Mouse (Mus musculus) urinary bladder, postnatal 4 days (tissue): ENCODE data around the gene Mmaa.

Experiments used
- DNase-seq, 2 experiments: peaks; one replicate each; pipeline ENCODE4 v3.0.0; 2021 to 2022; ENCODE audit warnings: low spot score in 2 of 2

Mmaa gene

DNA sequence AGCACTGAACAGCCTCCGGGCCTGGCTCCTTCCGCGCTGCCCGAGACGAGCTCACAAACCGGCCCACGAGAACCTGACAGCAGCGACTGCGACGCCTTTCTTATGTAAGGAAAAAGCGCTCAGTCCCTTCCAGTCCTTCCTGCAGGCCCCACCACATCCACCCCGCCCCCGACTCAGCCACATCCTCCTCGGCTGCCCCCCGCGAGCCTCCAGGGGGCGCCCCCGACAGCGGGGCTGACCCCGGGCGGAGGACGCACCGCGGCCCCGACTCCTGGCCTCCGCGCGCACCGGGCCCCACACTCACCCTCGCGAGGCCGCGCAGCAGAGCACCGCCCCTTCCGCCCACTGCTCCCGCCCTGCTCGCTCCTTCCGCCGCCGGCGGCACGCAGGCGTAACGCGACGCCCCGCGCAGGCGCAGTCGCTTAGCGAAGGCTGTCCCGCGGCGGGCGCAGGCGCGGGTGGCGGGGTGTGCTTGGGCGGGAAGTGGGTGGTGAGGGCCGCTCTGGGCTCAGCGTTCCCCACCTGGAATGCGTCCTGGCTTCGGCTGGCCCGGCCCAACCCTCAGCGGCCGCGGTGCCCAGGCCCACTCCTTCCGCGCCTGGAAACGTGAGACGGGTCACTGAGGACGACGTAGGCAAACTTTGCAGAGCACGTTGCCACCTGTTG is at the start of gene Mmaa:
TSS of gene Mmaa (minus strand) at position 328 of the 666 bp plus-strand sequence.
- peak; percentile 98 to 99 for DNase-seq

DNA sequence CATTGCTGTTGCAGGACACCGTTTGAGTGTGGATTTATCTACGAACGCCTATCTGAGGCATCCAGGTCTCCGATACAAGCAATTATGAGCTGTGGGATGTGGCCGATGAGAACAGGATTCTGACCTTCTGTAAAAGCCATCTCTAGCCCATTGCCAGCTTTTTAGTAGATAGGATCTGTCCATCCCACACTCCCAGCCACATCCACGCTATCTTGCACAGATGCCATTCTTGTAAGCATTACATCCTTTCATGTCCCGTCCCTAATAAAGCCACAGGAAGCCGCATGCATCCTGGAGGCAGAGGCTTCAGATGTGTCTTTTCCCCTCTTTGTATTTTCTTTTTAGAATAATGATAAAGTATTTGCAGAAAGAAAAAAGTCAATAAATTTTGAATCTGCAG is 46.5 kb upstream of the Mmaa start:
- DNase-seq = no peak

DNA sequence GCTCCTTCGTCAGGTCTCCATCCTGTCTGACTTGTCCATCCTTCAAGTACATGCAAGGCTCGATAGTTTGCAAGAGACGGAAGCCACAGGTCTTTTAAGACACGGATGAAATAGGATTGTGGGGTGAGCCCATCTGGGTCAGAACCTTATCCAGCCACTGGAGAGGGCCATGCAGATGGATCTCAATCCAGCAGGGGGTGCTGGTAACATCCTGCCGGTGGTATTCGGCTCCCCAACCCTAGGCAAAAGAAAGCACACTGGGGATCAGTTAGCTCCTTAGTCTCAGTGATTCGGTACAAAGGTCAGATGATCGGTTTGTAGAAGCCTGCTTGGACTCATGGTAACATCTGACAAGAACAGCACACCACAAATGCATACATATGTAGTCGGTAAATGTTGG is 44.8 kb upstream of the Mmaa start:
- no peak for DNase-seq

DNA sequence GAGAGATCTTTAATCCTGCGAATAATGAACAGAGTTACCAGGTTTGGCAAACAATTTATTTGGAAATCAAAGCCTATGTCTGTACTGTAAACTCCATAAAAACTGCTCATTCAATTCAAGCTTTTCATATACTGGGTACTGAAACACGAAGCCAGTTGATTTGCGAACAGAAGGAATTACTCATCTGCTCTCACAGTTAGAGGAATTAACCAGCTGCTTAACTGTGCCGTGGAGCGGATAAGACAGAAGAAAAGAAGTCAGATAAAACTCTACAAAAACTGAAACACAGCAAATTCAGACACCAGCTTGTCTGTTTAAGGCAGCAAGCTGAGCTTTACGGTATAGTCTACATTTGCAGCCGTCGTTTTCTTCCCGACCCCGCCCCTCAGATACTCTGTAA is 43.9 kb upstream of the Mmaa start:
- no peak for DNase-seq

DNA sequence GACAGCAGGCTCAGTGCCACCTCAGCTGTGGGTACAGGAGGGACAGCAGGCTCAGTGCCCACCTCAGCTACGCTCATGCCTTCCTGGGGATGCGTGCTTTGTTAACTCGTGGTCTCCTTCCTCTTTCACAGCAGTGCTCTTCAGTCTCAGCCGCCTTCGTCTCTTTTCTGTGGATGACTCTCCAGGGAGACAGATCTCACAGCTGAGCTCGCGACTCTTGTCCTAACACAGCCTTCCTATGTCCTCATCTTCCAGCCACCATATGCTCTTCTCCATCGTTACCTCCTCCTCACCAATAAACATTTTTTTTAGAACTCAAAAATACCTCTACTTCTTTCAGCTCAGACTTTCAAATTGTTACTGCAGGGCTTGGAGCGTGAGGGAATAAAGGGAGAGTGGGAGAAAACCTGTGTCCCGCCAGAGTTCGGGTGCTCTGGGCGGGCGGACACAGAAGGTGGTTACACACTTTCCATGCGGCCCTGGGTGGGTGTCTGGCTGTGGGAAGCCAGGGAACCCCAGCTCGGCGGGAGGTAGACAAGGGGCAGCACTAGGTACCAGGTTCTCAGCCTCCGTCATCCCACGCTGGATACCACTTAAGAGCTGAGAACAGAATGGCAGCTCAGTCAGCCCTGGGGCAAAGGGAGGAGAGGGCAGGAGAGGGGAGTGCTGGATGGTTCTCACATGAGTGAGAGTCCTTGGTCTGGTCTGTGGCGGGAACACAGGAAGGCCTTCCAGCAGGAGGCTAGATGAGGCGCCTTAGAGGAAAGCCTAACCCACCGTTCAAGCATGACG is 37.6 kb upstream of the Mmaa start:
- DNase-seq = no peak

DNA sequence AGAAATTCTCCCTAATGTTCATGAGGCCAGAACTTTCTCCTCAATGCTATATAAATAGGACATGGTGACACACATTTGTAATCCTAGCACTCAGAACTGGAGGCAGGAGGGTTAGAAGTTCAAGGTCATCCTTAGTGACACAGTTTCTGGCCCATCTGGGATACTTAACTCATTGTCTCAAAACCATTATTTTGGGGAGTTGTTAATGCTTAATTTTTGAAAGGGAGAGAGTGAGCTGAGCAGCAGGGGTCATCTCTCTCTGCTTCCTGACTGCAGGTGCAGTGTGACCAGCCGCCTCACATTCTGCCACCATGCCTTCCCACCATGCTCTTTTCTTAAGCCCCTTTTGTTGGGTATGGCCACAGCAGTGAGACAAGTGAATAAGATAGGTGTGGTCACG is 36.8 kb upstream of the Mmaa start:
- no peak for DNase-seq

DNA sequence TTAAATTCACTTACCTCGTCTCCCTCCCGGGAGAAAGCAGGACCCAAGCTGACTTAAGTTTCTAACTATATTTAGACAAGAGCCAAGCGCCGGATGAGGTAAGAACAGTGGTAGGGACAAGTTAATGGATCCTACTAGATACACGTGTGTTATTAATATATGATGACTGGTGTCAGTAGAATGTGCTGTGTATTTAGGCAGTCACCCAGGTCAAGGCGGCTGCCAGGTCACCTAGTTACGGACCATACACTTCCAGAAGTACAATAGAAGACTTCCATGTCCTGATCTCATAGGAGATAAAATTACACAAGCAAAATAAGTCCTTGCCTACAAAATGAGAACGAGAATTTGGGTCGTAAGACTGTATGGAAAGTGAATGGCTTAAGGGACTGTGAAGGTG is 36.3 kb upstream of the Mmaa start:
- no peak for DNase-seq

DNA sequence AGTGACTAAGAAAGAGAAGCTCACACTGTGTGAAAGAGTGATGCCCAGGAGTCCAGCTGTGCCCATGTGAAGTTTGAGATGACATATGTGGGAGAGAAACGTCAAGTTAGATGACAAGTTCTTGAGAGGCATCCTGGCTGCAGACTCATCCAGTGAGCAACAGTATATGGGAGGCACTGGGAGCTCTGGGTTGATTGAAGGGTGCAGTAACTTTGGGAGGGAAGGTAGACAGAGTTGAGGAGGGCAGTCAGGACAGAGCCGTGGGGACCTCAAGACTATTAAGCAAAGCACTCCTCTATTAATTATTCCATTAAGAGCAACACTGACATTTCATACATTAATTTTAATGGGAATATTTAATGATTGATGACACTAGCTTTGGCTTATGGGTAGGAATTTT is 35.0 kb upstream of the Mmaa start:
- no peak for DNase-seq

DNA sequence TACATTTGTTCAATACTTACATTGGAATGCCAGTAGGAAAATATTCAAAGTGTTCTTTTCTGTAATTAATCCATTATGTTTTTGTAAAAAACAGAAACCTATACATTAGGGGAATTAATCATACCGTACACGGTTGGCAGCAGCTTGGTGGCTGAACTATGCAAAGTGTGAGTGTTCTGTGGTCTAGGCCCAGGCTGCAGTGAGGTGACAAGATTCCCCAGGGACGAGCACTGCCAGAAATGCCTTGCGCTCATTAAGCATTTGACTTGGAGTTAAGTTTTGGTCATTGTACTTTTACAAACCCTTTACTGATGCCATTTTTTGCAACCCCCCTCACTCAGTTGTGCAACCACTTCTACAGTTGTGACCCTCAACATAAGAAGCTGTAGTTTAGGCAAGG is 34.4 kb upstream of the Mmaa start:
- DNase-seq = no peak

DNA sequence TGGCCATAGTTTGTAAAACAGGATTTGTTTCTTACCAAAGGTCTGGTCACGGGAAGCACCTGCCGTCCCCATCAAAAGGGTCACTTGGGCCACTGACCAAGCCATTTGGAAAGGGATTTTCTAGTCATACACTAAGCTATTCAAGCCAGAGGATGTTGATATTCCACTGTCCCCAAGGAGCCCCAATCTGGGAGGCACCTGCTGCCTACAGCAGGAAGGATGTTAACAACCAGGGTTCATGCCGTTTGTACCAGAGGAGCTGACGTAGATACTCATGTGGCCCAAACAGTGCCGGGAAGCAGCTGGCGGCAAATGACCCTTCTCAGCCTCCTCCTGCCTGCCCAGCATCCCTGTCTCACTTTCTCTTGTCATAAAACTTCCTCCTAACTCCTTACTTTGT is 30.8 kb upstream of the Mmaa start:
- DNase-seq = no peak

DNA sequence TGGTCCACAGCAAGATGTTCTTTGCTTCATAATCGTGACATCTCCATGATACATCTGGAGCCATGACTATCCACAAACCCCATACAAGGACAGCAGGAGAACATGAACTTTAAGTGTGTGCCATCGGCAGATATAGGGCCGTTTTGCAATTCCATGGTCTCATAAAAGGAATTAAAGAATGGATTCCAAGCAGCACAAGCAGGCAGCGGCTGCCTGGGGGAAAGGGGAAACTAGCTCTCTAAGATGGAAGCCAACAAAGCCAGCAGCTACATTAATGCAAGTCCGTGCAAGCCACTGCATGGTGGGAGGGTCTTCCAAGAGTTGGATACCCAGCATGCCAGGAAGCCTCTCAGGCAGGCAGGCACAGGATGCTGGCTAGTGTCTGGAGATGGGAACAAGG is 30.2 kb upstream of the Mmaa start:
- no peak for DNase-seq

DNA sequence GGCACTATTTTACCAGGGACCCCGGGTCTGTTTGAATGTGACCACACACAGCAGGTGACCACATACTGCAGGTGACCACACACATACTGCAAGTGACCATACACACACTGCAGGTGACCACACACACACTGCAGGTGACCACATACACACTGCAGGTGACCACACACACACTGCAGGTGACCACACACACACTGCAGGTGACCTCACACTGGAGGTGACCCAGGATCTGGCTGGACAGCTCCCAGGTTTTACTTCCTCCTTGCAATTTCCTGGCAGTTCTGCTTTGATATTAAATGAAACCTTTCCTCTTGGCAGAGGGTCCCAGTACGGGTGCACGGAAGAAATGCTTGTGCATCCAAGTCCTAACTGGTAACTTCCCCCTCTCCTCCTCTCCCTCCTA is 29.3 kb upstream of the Mmaa start:
- DNase-seq = no peak

DNA sequence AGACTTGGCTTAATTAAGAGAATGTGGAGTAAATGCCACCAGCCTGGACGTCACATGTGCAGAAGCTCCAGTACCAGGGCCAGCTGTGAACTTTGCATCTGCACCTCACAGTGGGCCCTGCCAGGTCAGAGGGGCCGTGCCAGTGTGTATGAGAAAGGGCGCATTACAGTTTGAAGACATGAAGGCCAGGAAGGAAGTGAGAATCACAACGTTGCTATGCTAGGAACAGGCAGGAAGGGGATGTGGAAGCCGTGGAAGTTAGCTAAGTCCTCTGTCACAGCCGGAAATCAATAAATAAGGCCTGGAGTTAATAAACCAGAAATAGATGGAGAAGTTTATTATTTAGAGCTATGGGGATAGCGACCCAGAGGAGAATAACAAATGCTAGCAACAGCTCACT is 28.4 kb upstream of the Mmaa start:
- DNase-seq = no peak

DNA sequence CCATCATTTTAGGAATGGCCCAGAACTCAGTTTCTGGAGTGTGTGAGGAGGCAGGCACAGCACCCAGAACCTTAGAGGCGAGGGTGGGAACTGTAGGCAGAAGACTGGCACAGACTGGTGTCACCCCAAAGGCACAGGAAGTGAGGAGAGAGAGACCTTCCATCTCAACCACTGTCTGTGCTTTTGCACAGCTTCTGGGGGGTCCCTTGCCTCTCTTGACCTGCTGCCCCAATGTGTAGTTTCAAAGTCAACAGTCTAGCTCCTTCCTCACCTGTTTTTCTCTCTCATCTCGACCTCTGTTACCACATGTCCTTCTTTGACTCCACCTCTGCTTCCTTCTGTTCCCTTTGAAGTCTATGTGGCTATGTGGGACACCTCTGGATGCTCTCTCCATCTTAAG is 16.1 kb upstream of the Mmaa start:
- DNase-seq = no peak

DNA sequence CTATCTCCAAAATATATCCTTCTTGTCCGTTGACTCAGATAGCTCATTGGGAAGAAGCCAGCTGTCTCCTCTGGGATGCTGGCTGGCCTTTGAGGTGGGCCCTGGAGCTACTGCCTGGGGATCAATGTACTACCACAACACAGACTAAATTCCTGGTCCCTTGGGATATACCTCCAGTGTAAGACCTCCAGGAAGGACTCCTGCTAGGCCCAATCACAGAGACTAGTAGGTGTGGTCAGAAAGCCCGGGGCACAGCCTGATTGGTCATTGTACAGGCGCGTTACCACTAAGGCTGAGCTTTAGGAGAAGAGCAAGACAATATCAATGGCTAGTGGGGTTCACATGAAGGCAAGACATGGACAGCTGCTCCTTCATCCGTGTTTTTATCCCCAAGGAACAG is 11.2 kb upstream of the Mmaa start:
- DNase-seq = no peak

DNA sequence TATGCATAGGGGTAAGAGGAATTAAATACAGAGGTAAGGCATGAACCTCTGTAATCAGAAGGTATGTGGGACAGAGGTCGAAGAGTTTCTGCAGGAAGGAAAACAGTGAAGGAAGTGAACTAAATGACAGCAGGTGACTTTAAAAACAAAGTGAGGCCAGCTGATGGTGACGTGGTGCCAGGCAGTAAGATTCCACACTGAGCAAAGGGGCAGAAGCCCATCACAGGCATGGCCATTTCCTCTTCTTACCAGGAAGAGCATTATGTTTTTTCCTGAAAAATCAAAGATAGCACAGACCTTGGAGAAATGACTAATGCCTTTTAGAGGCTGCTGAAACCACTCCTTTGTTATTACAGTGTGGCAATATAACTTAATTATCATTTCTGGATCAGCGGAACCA is 6.8 kb upstream of the Mmaa start:
- no peak for DNase-seq

DNA sequence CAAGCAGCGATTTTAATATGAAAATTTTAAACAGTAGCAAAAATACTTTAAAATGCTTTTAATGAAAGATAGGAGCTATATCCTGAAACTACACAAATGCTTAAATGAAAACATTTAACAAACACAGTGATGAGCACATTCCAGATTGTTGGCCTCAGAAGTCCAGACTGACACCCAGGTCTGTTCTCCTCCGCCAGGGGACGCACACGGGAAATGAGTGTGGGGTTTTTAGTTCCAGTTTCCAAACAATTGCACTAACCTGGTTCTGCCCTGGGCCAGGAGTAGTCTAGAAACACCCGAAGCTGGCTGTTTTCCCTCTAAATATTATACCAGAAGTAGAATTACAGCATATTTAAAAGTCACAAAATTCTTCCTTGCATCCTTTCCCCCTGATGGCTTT is 5.0 kb upstream of the Mmaa start:
- no peak for DNase-seq

DNA sequence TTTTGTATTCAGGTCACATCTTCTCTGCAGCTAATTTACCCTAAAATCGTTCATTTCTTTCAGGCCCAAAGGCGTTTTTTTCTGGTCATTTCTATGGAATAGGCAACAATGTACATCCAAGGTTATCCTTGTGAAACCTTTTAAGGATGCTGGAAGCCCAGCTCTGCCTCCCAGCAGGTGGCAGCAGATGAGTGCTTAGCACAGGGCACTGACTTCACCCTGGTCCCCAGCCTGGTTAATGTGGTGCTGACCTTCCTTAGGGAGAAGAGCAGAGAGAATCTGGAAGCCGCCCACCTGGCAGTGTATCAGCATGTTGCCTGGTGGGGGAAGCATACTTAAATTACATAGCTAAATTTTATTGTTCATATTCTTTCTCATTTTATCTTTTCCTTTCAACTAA is 3.0 kb upstream of the Mmaa start:
- DNase-seq = peak; percentile 58 to 74

DNA sequence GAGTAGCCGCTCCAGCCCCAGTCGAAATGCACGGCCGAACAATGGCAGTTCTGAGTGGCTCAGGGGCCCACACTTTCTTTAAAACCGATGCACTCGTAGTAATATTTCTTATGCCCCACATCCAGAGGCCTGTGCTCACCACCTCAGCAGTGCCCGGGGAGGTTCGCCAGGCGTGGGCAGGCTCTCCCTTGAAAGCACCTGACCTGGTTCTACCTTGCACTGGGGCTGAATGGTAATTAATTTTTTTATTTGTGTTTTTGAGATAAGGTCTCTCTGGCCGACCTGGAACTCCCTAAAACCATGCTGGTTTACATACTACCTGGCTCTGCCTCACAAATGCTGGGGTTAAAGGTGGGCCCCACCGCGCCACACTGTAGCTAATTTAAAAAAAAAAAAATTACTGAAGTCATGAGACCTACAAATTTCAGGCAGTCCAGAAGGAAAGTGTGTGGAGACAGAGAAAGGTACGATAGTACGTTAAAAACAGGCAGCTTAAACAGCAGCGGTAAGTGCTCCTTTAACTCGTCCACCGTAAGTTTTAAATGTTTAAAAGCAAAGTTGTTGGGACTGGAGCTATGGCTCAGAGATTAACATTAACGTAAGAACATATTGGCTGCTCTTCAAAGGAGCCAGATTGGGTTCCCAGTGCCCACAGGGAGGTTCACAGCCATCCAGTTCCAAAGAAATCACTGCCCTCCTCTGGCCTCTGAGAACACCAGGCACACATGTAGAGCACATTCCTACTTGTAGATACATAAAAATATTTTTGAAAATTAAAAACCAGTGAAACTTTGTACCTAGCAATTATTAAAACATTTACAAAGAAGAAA is 754 bp upstream of the Mmaa start:
- DNase-seq = no peak

DNA sequence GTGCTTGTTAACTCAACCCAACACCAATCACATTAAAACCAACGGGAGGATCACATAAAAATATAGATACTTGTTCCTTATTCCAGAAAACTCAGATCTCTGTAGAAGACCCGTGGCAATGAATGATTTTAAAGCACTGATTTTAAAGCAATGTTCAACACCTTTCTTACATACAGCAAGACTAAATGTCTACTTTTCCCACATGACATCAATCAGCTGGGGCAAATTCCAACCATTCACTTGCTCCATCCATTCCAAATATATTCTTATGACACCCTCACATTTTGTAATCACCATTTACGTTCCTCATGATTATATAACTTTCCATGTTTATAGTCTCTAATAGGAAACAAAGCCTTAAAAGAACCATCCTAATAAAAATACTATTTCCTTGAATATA is 896 bp downstream of the Mmaa start:
- no peak for DNase-seq

DNA sequence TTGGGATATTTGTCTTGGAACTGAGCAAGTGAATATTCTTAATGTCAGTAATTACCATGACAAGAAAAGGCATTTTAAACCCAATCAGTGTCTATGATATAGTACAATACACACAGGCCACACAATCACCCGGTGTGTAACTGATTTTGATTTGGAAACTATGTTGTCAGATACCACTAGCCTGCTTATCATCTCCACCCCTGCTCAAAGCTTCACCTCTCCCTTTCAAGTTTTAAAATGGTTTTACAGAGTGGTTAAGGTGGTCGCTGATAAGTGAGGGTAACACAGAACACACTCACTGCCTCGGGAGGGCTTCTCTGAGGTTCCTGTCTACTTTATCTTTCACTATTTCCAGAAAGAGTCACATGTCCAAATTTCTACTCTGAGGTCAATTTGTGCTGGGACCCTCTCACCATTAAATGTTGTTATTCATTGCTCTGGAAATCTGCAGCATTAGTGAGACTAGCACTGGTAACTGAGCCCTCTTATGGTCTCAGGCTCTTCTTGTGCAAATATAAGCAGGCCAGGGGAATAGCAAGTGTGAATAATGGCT is 1.9 kb downstream of the Mmaa start:
- DNase-seq = no peak

DNA sequence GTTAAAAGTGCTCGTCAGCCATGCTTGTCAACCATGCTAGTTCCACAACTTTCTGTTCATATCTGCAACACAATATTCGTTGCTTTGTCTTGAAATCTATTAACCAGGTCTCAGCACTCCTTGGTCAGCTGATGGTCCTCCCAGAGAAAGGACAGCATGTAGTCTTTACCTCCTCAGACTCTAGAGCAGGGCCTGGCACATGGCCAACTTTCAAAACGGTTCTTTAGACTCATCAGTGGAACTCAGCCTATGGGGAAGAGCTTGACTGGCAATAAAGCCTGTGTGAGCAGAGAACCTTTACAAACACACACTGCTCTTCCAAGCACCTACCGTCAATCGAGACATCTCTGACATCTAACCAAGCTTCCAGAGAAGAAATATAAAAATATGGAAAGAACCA is 5.1 kb downstream of the Mmaa start:
- no peak for DNase-seq

DNA sequence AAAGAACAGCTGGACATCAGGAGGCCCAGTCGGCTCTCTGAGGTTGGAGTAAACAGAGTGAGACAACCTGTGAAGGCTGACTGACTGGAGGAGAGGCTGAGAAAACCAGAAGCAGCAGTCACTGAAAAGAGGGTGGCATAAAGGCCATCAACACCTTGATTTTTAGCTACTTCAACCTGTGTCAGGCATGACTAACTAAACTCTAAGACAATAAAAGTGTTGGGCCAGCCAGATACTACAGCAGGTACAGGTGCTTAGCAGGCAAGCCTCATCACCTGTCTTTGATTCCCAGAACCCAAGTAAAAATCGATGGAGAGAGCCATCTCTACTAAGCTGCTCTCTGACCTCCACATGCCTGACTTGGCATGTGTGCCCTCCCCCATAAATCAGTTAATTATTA is 6.1 kb downstream of the Mmaa start:
- DNase-seq = no peak
